Mouse (Mus musculus): ENCODE measurements around the gene Mboat1. TPM values are rescaled to one million over a fixed set of nuclear protein-coding genes. Genes with fewer than 3 reads are reported as not detected.

Gene Mboat1
- polyA plus RNA-seq, 2 experiments, result 0.65 to 1.2 TPM

GRCm38 (mm10) chr13:30193363-30193762 lies 57.1 kb downstream of the Mboat1 start:
- DNase-seq (ENCODE audit: low read depth in 3 of 3, low spot score in 3 of 3) (no peak), ATAC-seq (ENCODE audit: insufficient read depth) (no peak)
- no peak for TF ChIP-seq EP300 (IDR thresholded peaks at IDR 0.05; ENCODE audit: low read depth)
- peak; percentile 28; the same call in 1 of the 2 replicates for TF ChIP-seq CTCF (IDR thresholded peaks at IDR 0.05; ENCODE audit: low read depth)
- Histone ChIP-seq H3K4me2 (ENCODE audit: low read depth) (no peak overlapping the region), H3K36me3 (replicated peaks; ENCODE audit: control insufficient read depth, insufficient read depth, low read depth) (no peaks in the 10 kb centered on the region), H3K4me1 (replicated peaks; ENCODE audit: control insufficient read depth in 2 of 2, insufficient read depth in 2 of 2, low read length in 1 of 2) (no peaks in the 10 kb centered on the region), H3K9ac (replicated peaks) (no peak overlapping the region), H3K9me3 (ENCODE audit: control insufficient read depth, low read length) (no peaks in the 10 kb centered on the region), H3K4me3 (ENCODE audit: insufficient read depth in 1 of 2, low read depth in 2 of 2, low read length in 2 of 2) (no peak overlapping the region), H3K27ac (no peak overlapping the region), H3K27me3 (ENCODE audit: control insufficient read depth, insufficient read depth, low read length) (no peaks in the 10 kb centered on the region)
- WGBS (ENCODE audit: insufficient replicate concordance), result 35% methylated on average over 4 of the region's 4 CpGs

GRCm38 (mm10) chr13:30194834-30195233 lies 58.5 kb downstream of the Mboat1 start:
- WGBS (ENCODE audit: insufficient replicate concordance), result 53% methylated on average over 3 of the region's 3 CpGs
- no peak overlapping the region for H3K27ac ChIP-seq
- no peak overlapping the region for H3K4me3 ChIP-seq (ENCODE audit: insufficient read depth in 1 of 2, low read depth in 2 of 2, low read length in 2 of 2)
- no peak for DNase-seq (ENCODE audit: low read depth in 3 of 3, low spot score in 3 of 3)
- no peaks in the 10 kb centered on the region for H3K27me3 ChIP-seq (ENCODE audit: control insufficient read depth, insufficient read depth, low read length)
- no peaks in the 10 kb centered on the region for H3K4me1 ChIP-seq (replicated peaks; ENCODE audit: control insufficient read depth in 2 of 2, insufficient read depth in 2 of 2, low read length in 1 of 2)
- no peak overlapping the region for H3K9ac ChIP-seq (replicated peaks)
- H3K4me2 ChIP-seq (ENCODE audit: low read depth), result no peak overlapping the region
- TF ChIP-seq CTCF (IDR thresholded peaks at IDR 0.05; ENCODE audit: low read depth) (no peak), EP300 (IDR thresholded peaks at IDR 0.05; ENCODE audit: low read depth) (no peak)
- H3K9me3 ChIP-seq (ENCODE audit: control insufficient read depth, low read length), result no peaks in the 10 kb centered on the region
- ATAC-seq (ENCODE audit: insufficient read depth), result no peak
- H3K36me3 ChIP-seq (replicated peaks; ENCODE audit: control insufficient read depth, insufficient read depth, low read depth), result no peaks in the 10 kb centered on the region

GRCm38 (mm10) chr13:30196661-30197060 lies 60.4 kb downstream of the Mboat1 start:
- H3K36me3 ChIP-seq (replicated peaks; ENCODE audit: control insufficient read depth, insufficient read depth, low read depth), result no peaks in the 10 kb centered on the region
- ATAC-seq (ENCODE audit: insufficient read depth) (no peak), DNase-seq (ENCODE audit: low read depth in 3 of 3, low spot score in 3 of 3) (no peak)
- no peaks in the 10 kb centered on the region for H3K27me3 ChIP-seq (ENCODE audit: control insufficient read depth, insufficient read depth, low read length)
- no peak overlapping the region for H3K27ac ChIP-seq
- H3K4me2 ChIP-seq (ENCODE audit: low read depth), result no peak overlapping the region
- TF ChIP-seq EP300 (IDR thresholded peaks at IDR 0.05; ENCODE audit: low read depth), result no peak
- no peaks in the 10 kb centered on the region for H3K9me3 ChIP-seq (ENCODE audit: control insufficient read depth, low read length)
- no peaks in the 10 kb centered on the region for H3K4me1 ChIP-seq (replicated peaks; ENCODE audit: control insufficient read depth in 2 of 2, insufficient read depth in 2 of 2, low read length in 1 of 2)
- 62% methylated on average over 8 of the region's 8 CpGs for WGBS (ENCODE audit: insufficient replicate concordance)
- H3K4me3 ChIP-seq (ENCODE audit: insufficient read depth in 1 of 2, low read depth in 2 of 2, low read length in 2 of 2), result no peak overlapping the region
- no peak overlapping the region for H3K9ac ChIP-seq (replicated peaks)

GRCm38 (mm10) chr13:30198101-30198570 lies 61.8 kb downstream of the Mboat1 start:
- DNase-seq (ENCODE audit: low read depth in 3 of 3, low spot score in 3 of 3), result no peak

GRCm38 (mm10) chr13:30199821-30200220 lies 63.5 kb downstream of the Mboat1 start:
- Histone ChIP-seq H3K9me3 (ENCODE audit: control insufficient read depth, low read length) (no peaks in the 10 kb centered on the region), H3K4me3 (ENCODE audit: insufficient read depth in 1 of 2, low read depth in 2 of 2, low read length in 2 of 2) (no peak overlapping the region), H3K4me1 (replicated peaks; ENCODE audit: control insufficient read depth in 2 of 2, insufficient read depth in 2 of 2, low read length in 1 of 2) (no peaks in the 10 kb centered on the region), H3K27me3 (ENCODE audit: control insufficient read depth, insufficient read depth, low read length) (no peaks in the 10 kb centered on the region), H3K9ac (replicated peaks) (no peak overlapping the region), H3K4me2 (ENCODE audit: low read depth) (no peak overlapping the region), H3K36me3 (replicated peaks; ENCODE audit: control insufficient read depth, insufficient read depth, low read depth) (no peaks in the 10 kb centered on the region), H3K27ac (no peak overlapping the region)
- DNase-seq (ENCODE audit: low read depth in 3 of 3, low spot score in 3 of 3) (no peak), ATAC-seq (ENCODE audit: insufficient read depth) (no peak)
- 42% methylated on average over 4 of the region's 4 CpGs for WGBS (ENCODE audit: insufficient replicate concordance)
- TF ChIP-seq CTCF (IDR thresholded peaks at IDR 0.05; ENCODE audit: low read depth) (no peak), EP300 (IDR thresholded peaks at IDR 0.05; ENCODE audit: low read depth) (no peak)

More at GRCm38 (mm10) chr13:30198101-30198570, 61.8 kb downstream of the Mboat1 start:
- Histone ChIP-seq H3K27me3 (ENCODE audit: control insufficient read depth, insufficient read depth, low read length) (no peaks in the 10 kb centered on the region), H3K9me3 (ENCODE audit: control insufficient read depth, low read length) (no peaks in the 10 kb centered on the region), H3K4me2 (ENCODE audit: low read depth) (no peak overlapping the region), H3K4me3 (ENCODE audit: insufficient read depth in 1 of 2, low read depth in 2 of 2, low read length in 2 of 2) (no peak overlapping the region), H3K36me3 (replicated peaks; ENCODE audit: control insufficient read depth, insufficient read depth, low read depth) (no peaks in the 10 kb centered on the region), H3K4me1 (replicated peaks; ENCODE audit: control insufficient read depth in 2 of 2, insufficient read depth in 2 of 2, low read length in 1 of 2) (no peaks in the 10 kb centered on the region), H3K9ac (replicated peaks) (no peak overlapping the region), H3K27ac (no peak overlapping the region)
- WGBS (ENCODE audit: insufficient replicate concordance), result 57% methylated on average over 9 of the region's 9 CpGs
- TF ChIP-seq EP300 (IDR thresholded peaks at IDR 0.05; ENCODE audit: low read depth) (no peak), CTCF (IDR thresholded peaks at IDR 0.05; ENCODE audit: low read depth) (no peak)
- no peak for ATAC-seq (ENCODE audit: insufficient read depth)
